Mouse (Mus musculus): Measurements from ENCODE around the gene Prss16.

Prss16 gene

DNA sequence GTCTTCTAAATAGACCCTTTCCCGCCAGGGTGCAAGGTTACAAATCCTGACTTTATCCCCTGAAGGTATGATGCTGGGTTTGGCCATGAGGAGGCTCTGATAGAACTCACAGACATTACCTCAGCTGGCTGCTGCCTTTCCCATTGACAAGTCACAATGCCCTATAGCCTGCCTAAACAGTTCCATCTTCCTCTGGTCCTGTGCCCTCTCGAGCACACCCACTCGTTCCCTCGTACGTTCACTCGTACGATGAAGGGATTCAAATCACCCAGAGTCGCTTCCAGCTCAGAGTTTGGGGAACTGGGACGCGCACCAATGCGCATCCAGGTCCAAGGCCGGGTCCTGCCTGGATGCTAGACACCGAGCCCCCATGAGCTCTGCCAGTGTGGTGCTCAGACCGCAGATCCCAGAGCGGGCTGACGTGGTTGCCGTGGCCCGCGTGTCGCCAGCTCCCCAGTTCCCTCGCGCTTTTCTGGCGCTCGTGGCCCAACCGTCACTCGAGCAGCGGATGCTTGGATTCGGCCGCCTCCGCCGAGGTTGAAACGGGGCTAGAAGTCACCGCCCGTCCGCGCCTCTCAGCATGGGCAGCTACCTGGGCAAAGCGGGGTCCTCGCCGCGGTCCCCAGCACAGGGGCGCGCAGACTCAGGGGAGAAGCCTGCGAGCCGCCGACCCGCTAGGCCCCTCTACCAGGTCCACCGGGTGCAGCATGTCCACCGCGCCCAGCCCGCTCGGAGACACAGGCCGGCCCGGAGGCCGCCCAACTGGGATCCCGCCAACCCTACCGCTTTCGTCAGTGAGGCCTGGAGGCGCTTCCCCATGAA is 28.4 kb downstream of the Prss16 start, which contains the start of gene Pom121l2:
Gene Pom121l2 (plus strand): TSS at position 214 of the 822 bp plus-strand sequence.
- in situ Hi-C loops (cut with MboI) = no loop called here

DNA sequence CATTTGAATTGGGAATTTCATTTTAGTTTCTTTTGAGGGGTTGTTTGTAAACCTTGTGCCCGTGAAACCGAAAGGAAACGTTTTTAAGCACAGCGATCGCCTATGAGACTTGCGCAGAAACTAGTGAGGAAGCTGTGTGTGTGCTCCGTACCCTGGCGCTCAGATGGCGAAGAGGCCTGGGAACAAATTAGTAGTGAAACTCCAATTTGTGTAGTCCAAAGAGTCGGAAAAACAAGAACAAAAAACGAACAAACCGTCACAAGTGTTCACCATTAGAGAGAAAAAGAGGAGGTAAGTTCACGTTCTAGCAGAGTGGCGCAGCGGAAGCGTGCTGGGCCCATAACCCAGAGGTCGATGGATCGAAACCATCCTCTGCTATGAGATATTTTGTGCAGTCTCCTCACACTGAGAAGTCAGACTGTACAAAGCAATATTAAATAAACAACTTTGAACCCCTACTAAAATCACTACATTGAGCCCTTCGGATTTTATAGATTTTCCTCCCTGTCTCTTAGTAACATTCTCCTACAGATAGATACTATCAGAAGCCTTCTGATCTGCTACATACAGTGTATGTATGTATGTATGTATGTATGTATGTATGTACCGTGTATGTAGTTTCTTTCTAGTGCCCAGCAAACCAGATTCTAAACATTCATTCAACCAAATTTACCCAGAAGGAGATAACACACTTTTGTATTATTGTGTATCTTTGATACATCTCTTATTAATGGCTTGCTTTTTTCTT is 34.6 kb downstream of the Prss16 start:
- in situ Hi-C loops (cut with MboI) = loop anchor here (10.0 kb wide), 1 partner anchor 50 kb away; no protein-coding TSS in a partner anchor

DNA sequence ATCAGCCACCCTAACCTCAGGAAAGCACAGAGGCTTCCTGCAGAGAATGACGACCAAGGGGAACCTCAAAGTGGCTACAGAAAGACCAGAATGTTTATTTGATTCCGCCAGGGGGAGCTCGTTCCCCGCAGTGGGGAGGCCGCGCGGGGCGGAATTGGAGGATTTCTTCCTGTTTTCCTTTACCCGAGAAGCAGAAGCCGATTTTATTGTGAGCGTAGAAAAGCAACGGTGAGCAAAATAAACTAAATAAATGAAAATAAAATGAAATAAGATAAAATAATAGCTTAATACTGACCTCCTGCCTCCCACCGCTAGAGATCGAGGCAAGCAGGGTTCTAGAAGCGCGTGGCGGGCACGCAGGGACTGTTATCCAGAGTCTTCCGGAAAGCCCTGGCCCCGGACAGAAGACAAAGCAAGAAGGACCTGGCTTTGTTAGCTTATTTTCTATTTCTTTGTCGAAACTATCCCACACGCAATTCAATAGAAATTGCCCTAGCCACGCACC is 35.3 kb downstream of the Prss16 start:
- in situ Hi-C loops (cut with MboI) = loop anchor here (10.0 kb wide), 1 partner anchor 51 kb away; no protein-coding TSS in a partner anchor

DNA sequence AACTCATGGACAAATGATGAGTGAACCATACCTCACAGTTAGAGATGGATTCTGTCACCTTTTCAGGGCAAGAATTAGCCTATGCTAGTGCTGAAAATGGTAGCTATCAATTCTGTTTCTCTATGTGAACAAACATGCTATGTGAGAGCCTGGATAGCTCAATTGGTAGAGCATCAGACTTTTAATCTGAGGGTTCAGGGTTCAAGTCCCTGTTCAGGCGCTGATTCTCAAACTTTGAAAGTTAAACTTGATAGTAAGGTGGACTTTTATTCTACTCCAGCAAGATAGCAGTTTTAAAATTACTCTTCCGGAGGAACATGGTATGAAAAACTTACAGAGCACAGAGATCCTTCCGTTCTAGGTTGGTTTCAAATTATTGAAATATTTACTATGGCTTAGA is 37.9 kb downstream of the Prss16 start:
- in situ Hi-C loops (cut with MboI) = loop anchor here (10.0 kb wide), 1 partner anchor 53 kb away; no protein-coding TSS in a partner anchor

DNA sequence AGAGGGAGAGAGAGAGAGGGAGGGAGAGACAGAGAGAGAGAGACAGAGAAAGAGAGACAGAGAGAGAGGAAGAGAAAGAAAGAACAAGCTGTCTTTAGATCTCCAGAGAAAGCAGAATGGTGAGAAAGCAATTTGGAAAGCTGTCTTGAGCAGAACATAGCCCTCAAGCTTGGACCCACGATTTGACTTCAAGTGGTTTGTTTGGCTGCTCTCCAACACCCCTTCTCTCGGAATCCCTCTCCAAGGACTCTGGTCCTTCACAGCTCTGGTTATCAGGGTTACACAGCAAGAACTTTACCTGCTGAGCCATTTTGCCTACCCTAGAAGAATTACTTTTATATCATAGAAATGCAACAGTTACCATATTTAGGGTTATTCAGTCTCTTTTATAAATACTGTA is 39.7 kb downstream of the Prss16 start:
- in situ Hi-C loops (cut with MboI) = loop anchor here (10.0 kb wide), 1 partner anchor 55 kb away; no protein-coding TSS in a partner anchor

DNA sequence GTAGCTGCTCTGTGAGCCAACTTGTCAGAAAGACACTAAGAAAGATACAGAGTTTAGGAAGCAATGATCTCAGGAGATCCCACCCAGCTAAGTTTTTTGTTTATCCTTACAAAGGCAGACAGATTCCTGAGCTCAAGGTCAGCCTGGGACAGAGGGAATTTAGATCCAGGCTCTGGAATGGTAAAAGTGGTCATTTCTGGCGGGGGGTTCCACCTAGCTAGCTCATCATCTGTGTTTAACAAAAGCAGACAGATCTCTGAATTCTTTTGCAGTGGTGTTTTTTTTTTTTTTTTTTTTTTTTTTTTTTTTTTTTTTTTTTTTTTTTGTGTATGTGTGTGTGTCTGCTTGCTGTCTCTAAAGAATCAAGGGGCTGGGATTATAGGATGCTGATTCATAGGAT is 40.3 kb downstream of the Prss16 start:
- in situ Hi-C loops (cut with MboI) = no loop called here

Measured in mature B cell (primary cell).